Mouse (Mus musculus) megakaryocyte, embryonic 14.5 days (primary cell): ENCODE measurements around the gene Nt5m. TPM values are rescaled to one million over a fixed set of nuclear protein-coding genes. Genes with fewer than 3 reads are reported as not detected.

Source experiments
- H3K27me3 ChIP-seq: replicated peaks from 2 replicates; pipeline ENCODE3; 2012; ENCODE audit warnings: inconsistent platforms
- H3K36me3 ChIP-seq: replicated peaks from 2 replicates; pipeline ENCODE3; 2012; ENCODE audit warnings: low read length, inconsistent platforms, mixed read lengths
- H3K4me1 ChIP-seq: 2 replicates; pipeline ENCODE4 v1.6.1; 2012; ENCODE audit warnings: inconsistent platforms
- H3K4me3 ChIP-seq: replicated peaks from 2 replicates; pipeline ENCODE3; 2012; ENCODE audit warnings: moderate library complexity, mild to moderate bottlenecking, inconsistent platforms
- H3K9me3 ChIP-seq: 2 replicates; pipeline ENCODE4 v1.6.1; 2012; ENCODE audit warnings: inconsistent platforms
- FLI1 ChIP-seq: IDR thresholded peaks from 2 replicates; pipeline ENCODE4 v1.6.1; 2012; ENCODE audit warnings: low read length, inconsistent platforms, mixed read lengths
- GATA1 ChIP-seq: IDR thresholded peaks from 3 replicates; pipeline ENCODE4 v1.6.1; 2012; ENCODE audit warnings: mixed read lengths, low read length, inconsistent platforms, borderline replicate concordance
- polyA plus RNA-seq: library from polyadenylated mRNA; stranded (reverse); fragments of >175 nt; gene quantifications from 2 replicates; pipeline ENCODE4 v1.2.3, GENCODE M21; 2012; ENCODE audit warnings: low replicate concordance; ENCODE audit not compliant: insufficient read depth

Nt5m gene
- polyA plus RNA-seq: 42.2 and 46.8 TPM in 2 replicates

DNA sequence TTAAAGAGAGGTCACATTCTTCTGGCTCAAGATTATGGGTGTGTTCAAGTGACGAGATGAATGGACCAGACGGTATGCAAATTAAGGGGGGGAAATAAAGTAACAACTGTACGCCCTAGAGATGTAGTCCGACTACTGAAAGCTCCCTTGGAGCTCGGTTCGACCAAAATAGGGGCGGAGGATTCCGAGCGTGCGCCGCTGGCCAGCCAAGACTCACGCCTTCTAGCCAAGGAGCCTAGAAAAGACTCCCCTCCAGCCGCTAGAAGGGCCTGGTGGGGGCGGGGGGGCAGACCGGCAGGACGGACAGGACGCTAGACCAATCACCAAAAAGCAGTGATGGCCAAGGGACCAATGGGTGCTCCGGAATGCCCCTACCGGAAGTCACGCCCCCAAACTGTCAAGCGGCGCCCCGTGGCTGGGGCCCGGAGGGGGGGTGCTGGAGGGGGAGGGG lies at the start of gene Nt5m:
Gene Nt5m (plus strand): TSS at position 440 of the 451 bp plus-strand sequence.
- H3K4me3 ChIP-seq: peak within 1 kb of the TSS; percentile 100
- H3K36me3 ChIP-seq: peaks cover 55% of the 10 kb centered on the region
- H3K27me3 ChIP-seq: no peaks in the 10 kb centered on the region
- peaks cover 64% of the 10 kb centered on the region for H3K4me1 ChIP-seq
- no peak for TF ChIP-seq FLI1
- no peak for TF ChIP-seq GATA1
- no peaks in the 10 kb centered on the region for H3K9me3 ChIP-seq

DNA sequence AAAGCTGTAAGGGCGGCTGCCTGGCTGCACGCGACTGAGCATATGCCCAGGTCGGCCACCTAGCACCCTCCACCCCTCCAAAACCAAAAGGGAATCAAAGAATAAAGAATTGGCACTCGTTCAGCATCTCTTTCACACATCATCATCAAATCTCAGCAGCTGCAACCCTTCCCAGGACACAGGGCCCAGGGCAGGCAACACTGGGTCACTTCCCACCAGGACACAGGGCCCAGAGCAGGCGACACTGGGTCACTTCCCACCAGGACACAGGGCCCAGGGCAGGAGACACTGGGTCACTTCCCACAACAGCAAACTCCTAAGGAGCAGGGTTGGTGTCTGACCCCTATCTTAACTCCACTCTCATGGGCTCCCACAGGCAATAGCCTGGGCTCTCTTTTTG lies 45.9 kb upstream of the Nt5m start:
- H3K4me3 ChIP-seq: no peak overlapping the region
- H3K9me3 ChIP-seq: no peaks in the 10 kb centered on the region
- TF ChIP-seq FLI1 (no peak), GATA1 (no peak)
- peaks cover 73% of the 10 kb centered on the region for H3K36me3 ChIP-seq
- peaks cover 27% of the 10 kb centered on the region for H3K4me1 ChIP-seq
- peaks cover 5% of the 10 kb centered on the region for H3K27me3 ChIP-seq

DNA sequence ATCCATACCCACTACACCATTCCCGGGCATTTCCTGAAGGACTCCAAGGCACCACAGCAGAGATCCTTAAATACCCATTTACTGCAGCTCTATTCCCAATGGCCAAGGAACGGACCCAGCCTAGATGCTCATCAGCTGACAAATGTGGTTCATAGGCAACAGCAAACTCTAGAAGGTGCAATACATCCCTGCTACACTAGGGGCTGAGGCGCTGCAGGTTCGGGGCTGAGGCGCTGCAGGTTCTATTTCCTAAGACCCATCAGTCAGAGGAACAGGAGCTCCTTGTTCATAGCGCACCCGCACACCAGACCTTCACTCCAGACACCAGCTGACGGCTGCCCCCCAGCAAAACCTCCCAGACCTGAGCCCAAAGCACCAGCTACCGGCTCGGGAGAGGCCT lies 38.8 kb upstream of the Nt5m start:
- no peak for TF ChIP-seq FLI1
- no peak for TF ChIP-seq GATA1
- peaks cover 36% of the 10 kb centered on the region for H3K4me1 ChIP-seq
- H3K27me3 ChIP-seq: no peaks in the 10 kb centered on the region
- H3K4me3 ChIP-seq: no peak overlapping the region
- no peaks in the 10 kb centered on the region for H3K9me3 ChIP-seq
- peaks cover 100% of the 10 kb centered on the region for H3K36me3 ChIP-seq

DNA sequence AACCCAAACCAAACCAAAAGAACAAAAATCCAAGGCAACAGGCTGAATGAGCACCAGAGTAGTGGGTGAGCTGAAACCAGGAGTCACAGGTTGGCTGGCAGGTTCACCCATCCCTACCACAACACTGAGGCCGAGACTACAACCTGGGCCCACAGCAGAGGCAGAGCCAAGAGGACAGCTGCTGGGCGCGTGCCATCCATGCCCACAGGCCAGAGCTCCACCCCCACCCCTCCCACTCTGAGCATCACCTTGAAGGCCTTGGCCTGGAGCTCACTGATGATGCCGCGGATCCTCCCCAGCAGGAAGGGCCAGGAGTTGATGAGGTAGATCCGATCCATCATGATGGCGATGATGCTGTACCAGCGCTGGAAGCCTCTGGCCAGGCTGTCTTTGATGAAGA lies 37.4 kb upstream of the Nt5m start:
- Histone ChIP-seq H3K9me3 (no peaks in the 10 kb centered on the region), H3K4me1 (peaks cover 44% of the 10 kb centered on the region), H3K36me3 (peaks cover 100% of the 10 kb centered on the region), H3K27me3 (no peaks in the 10 kb centered on the region), H3K4me3 (no peak overlapping the region)
- TF ChIP-seq GATA1 (no peak), FLI1 (no peak)

DNA sequence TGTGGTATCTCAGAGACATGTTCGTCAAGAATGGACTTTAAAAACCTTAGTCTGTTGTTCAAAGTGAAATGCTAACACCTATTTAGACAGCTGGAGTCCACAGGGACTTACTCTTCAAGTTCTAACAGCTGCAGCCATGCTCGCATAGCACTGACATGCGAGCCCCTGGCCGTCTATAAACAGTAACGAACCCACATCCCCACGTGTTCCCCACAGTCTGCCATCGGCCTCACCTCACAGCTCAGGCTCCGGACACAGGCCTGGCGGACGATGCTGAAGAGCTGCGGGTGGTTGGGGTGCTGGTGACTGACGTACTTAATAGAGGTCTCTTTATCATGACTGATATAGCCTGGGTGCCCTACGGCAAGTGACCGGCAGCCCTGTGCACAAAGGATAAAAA lies 35.7 kb upstream of the Nt5m start:
- peaks cover 53% of the 10 kb centered on the region for H3K4me1 ChIP-seq
- H3K36me3 ChIP-seq: peaks cover 98% of the 10 kb centered on the region
- H3K27me3 ChIP-seq: no peaks in the 10 kb centered on the region
- no peak for TF ChIP-seq GATA1
- TF ChIP-seq FLI1: no peak
- H3K9me3 ChIP-seq: no peaks in the 10 kb centered on the region
- H3K4me3 ChIP-seq: no peak overlapping the region

DNA sequence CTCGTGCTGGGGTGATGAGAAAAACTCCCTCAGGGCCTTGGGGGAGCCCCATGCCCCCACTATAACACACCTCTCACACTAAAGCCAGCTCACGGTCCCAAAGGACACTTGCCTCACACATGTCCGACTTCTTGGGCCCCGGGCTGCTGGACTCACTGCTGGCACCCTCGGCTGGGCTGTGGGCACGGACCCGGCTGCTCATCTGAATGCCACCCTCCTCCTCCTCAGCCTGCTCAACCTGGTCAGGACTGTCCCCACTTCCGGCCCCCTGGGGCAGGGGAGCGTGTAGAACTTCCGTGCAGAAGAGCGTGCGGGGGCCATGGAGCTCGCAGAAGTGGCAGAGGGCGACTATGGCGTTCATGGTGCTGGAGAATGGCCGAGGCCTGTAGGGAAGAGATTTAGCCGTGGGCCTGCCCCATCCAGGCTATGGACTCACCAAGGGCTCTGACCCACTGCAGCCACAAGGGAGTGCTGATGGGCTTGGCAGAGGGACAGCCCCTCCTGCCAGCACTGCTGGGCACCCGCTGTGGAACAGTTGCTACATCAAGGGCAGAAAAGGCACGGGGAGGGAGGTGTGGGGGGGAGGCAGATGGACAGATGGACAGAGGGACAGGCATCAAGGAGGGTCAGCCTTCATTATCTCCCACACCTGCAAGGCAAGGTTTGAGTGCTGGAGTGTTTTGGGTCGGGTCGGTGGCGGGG lies 34.7 kb upstream of the Nt5m start:
- no peaks in the 10 kb centered on the region for H3K27me3 ChIP-seq
- H3K36me3 ChIP-seq: peaks cover 87% of the 10 kb centered on the region
- H3K9me3 ChIP-seq: no peaks in the 10 kb centered on the region
- H3K4me3 ChIP-seq: no peak overlapping the region
- peaks cover 56% of the 10 kb centered on the region for H3K4me1 ChIP-seq
- no peak for TF ChIP-seq GATA1
- TF ChIP-seq FLI1: no peak

DNA sequence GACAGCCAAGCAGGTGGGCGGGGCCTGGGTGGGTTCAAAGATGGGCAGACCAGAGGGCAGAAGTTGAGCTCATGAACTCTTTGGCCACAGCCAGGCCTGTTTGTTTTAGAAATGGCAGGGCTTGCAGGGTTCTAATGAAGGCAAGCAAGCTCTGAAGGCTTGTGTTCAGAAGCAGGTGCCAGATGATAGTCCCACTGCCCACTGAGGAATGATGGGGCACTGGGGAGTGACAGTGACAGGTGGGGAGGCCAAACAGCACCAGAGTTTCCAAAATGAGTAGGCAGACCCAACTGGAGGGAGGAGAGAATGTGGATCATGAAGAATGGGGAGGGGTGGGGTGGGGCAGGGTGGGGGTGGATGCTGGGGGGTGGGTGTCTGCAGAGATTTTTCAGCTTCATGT lies 34.0 kb upstream of the Nt5m start:
- Histone ChIP-seq H3K27me3 (no peaks in the 10 kb centered on the region), H3K4me1 (peaks cover 56% of the 10 kb centered on the region), H3K9me3 (no peaks in the 10 kb centered on the region), H3K4me3 (no peak overlapping the region), H3K36me3 (peaks cover 80% of the 10 kb centered on the region)
- TF ChIP-seq FLI1: no peak
- no peak for TF ChIP-seq GATA1

DNA sequence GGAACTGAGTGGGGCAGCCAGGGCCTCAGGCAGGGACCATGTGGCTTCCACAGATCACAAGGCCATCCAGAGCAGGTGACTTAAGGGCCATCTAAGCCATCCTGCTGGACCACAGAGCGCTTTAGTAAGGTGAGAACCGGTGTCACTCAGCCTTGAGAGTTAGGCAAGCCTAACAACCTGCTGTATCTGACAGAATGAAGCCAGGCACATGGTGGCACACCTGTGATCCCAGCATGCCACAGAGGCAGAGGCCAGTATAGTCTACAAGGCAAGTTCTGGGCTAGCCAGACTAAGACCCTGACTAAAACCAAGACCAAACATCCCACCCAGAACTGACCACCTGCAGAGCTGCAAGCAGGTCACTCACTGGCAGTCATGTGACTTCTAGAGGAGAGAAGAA lies 33.6 kb upstream of the Nt5m start:
- H3K27me3 ChIP-seq: no peaks in the 10 kb centered on the region
- peaks cover 56% of the 10 kb centered on the region for H3K4me1 ChIP-seq
- peaks cover 76% of the 10 kb centered on the region for H3K36me3 ChIP-seq
- peak overlapping the region; percentile 13 for H3K4me3 ChIP-seq
- TF ChIP-seq GATA1: no peak
- TF ChIP-seq FLI1: no peak
- no peaks in the 10 kb centered on the region for H3K9me3 ChIP-seq

DNA sequence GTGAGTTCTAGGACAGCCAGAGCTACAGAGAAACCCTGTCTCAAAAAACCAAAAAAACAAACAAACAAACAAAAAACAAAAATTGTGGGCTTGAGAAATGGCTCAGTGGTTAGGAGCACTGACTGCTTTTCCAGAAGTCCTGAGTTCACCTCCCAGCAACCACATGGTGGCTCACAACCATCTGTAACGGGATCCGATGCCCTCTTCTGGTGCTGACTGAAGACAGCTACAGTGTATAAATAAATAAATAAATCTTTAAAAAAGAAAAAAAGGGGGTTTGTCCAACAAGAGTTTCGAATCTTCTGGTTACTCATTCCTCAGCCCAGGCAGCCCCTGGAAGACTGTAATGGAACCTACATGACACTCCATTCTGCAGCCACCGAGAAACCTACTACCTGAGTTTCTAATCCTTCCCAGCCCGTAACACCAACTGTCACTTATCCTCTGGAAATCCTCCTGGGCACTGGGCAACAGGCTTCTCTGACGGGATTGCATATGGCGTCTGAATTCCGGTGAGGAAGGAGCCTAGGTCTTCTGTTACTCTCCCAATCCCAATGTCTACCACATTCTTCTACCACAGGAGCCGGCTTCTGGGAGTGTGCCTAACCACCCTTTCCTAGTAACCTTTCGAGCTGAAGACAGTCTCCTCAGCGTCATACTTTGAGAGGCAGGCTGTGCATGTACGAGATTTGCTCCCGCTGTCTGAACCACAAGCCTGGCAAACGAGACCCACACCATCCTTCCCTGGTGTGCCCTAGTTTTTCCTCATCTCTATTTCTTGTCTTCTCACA lies 30.9 kb upstream of the Nt5m start:
- TF ChIP-seq GATA1 (no peak), FLI1 (no peak)
- Histone ChIP-seq H3K27me3 (no peaks in the 10 kb centered on the region), H3K4me3 (peak overlapping the region; percentile 93), H3K4me1 (peaks cover 76% of the 10 kb centered on the region), H3K36me3 (peaks cover 62% of the 10 kb centered on the region), H3K9me3 (no peaks in the 10 kb centered on the region)
